Mouse (Mus musculus): ENCODE data around the gene Bbx. TPM values are rescaled to one million over a fixed set of nuclear protein-coding genes. Genes with fewer than 3 reads are reported as not detected.

Gene Bbx
- total RNA-seq (2017) = 30.7 to 54.8 TPM (median 39.8 TPM) in 3 replicates

- ATAC-seq (replicated peaks; ENCODE audit: insufficient number of reproducible peaks, low FRiP score, low TSS enrichment, poor library complexity, severe bottlenecking) = peak; percentile 93
Observed at GRCm38 (mm10) chr16:50432062-50432878, at the start of gene Bbx. Gene Bbx (minus strand): TSS chr16:50432390.

GRCm38 (mm10) chr16:50481892-50482291 is 49.7 kb upstream of the Bbx start:
- no peak for ATAC-seq (replicated peaks; ENCODE audit: insufficient number of reproducible peaks, low FRiP score, low TSS enrichment, poor library complexity, severe bottlenecking)

- ATAC-seq (replicated peaks; ENCODE audit: insufficient number of reproducible peaks, low FRiP score, low TSS enrichment, poor library complexity, severe bottlenecking) = no peak
Observed at GRCm38 (mm10) chr16:50481341-50481740, 49.2 kb upstream of the Bbx start.

- no peak for ATAC-seq (replicated peaks; ENCODE audit: insufficient number of reproducible peaks, low FRiP score, low TSS enrichment, poor library complexity, severe bottlenecking)
Observed at GRCm38 (mm10) chr16:50478695-50479094, 46.5 kb upstream of the Bbx start.

- ATAC-seq (replicated peaks; ENCODE audit: insufficient number of reproducible peaks, low FRiP score, low TSS enrichment, poor library complexity, severe bottlenecking) = no peak
Observed at GRCm38 (mm10) chr16:50477628-50478027, 45.4 kb upstream of the Bbx start.

GRCm38 (mm10) chr16:50462226-50462870 is 30.2 kb upstream of the Bbx start:
- no peak for ATAC-seq (replicated peaks; ENCODE audit: insufficient number of reproducible peaks, low FRiP score, low TSS enrichment, poor library complexity, severe bottlenecking)

GRCm38 (mm10) chr16:50459146-50459545 is 27.0 kb upstream of the Bbx start:
- no peak for ATAC-seq (replicated peaks; ENCODE audit: insufficient number of reproducible peaks, low FRiP score, low TSS enrichment, poor library complexity, severe bottlenecking)

GRCm38 (mm10) chr16:50456053-50456452 is 23.9 kb upstream of the Bbx start:
- ATAC-seq (replicated peaks; ENCODE audit: insufficient number of reproducible peaks, low FRiP score, low TSS enrichment, poor library complexity, severe bottlenecking) = no peak

GRCm38 (mm10) chr16:50449086-50449485 is 16.9 kb upstream of the Bbx start:
- peak; percentile 81 for ATAC-seq (replicated peaks; ENCODE audit: insufficient number of reproducible peaks, low FRiP score, low TSS enrichment, poor library complexity, severe bottlenecking)

GRCm38 (mm10) chr16:50445014-50445413 is 12.8 kb upstream of the Bbx start:
- ATAC-seq (replicated peaks; ENCODE audit: insufficient number of reproducible peaks, low FRiP score, low TSS enrichment, poor library complexity, severe bottlenecking) = peak; percentile 56; the same call in 1 of the 2 replicates

- no peak for ATAC-seq (replicated peaks; ENCODE audit: insufficient number of reproducible peaks, low FRiP score, low TSS enrichment, poor library complexity, severe bottlenecking)
Observed at GRCm38 (mm10) chr16:50438816-50439215, 6.6 kb upstream of the Bbx start.

GRCm38 (mm10) chr16:50437788-50438187 is 5.6 kb upstream of the Bbx start:
- ATAC-seq (replicated peaks; ENCODE audit: insufficient number of reproducible peaks, low FRiP score, low TSS enrichment, poor library complexity, severe bottlenecking) = no peak

GRCm38 (mm10) chr16:50437331-50437730 is 5.1 kb upstream of the Bbx start:
- ATAC-seq (replicated peaks; ENCODE audit: insufficient number of reproducible peaks, low FRiP score, low TSS enrichment, poor library complexity, severe bottlenecking) = no peak

- peak; percentile 4; the same call in 1 of the 2 replicates for ATAC-seq (replicated peaks; ENCODE audit: insufficient number of reproducible peaks, low FRiP score, low TSS enrichment, poor library complexity, severe bottlenecking)
Observed at GRCm38 (mm10) chr16:50431011-50431981, 894 bp downstream of the Bbx start.

- no peak for ATAC-seq (replicated peaks; ENCODE audit: insufficient number of reproducible peaks, low FRiP score, low TSS enrichment, poor library complexity, severe bottlenecking)
Observed at GRCm38 (mm10) chr16:50430515-50430877, 1.7 kb downstream of the Bbx start.

GRCm38 (mm10) chr16:50429692-50430514 is 2.3 kb downstream of the Bbx start:
- ATAC-seq (replicated peaks; ENCODE audit: insufficient number of reproducible peaks, low FRiP score, low TSS enrichment, poor library complexity, severe bottlenecking) = 0 out of 2 replicates have a peak, but pooled peaks have one; percentile 21

GRCm38 (mm10) chr16:50428871-50429691 is 3.1 kb downstream of the Bbx start:
- no peak for ATAC-seq (replicated peaks; ENCODE audit: insufficient number of reproducible peaks, low FRiP score, low TSS enrichment, poor library complexity, severe bottlenecking)

Data from monocyte, adult 5-6 weeks (primary cell).